Mouse (Mus musculus): Measurements from ENCODE around the gene Dner. TPM values are rescaled to one million over a fixed set of nuclear protein-coding genes. Genes with fewer than 3 reads are reported as not detected.

Dner gene
- polyA plus RNA-seq, 1 experiment from 2014 or later = 301 TPM

DNA sequence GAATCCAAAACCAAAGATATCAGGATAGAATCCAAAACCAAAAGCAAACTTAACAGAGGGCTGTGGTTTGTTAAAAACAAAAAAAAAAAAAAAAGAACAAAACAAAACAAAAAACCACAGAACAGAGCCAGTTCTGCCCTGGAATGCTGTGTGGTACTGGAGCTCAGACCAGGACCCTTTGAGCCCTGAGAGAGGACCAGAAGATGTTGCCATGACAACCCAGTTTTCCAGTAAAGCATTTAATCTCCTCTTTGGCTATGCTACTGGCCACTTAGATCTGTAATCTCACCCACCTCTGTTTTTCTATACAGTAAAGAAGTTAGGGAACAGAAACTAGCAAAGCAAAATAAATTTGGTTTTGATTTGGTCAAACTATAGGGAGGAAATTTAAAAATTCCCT lies 79.9 kb downstream of the Dner start:
- Histone ChIP-seq H3K4me3 (replicated peaks; ENCODE audit: low read length) (no peak overlapping the region), H3K4me2 (replicated peaks) (no peak overlapping the region), H3K27ac (no peak overlapping the region), H3K4me1 (replicated peaks; ENCODE audit: control insufficient read depth, insufficient read depth, low read length) (peaks cover 49% of the 10 kb centered on the region), H3K9me3 (ENCODE audit: control insufficient read depth, low read length) (no peaks in the 10 kb centered on the region), H3K27me3 (ENCODE audit: control insufficient read depth, insufficient read depth, low read length) (no peaks in the 10 kb centered on the region), H3K9ac (no peak overlapping the region), H3K36me3 (replicated peaks; ENCODE audit: control insufficient read depth, insufficient read depth) (no peaks in the 10 kb centered on the region)
- DNase-seq (ENCODE audit: low spot score) (no peak), ATAC-seq (ENCODE audit: low FRiP score) (no peak)

GRCm38 (mm10) chr1:84614596-84614995 lies 81.4 kb downstream of the Dner start:
- Histone ChIP-seq H3K9ac (no peak overlapping the region), H3K4me2 (replicated peaks) (no peak overlapping the region), H3K27me3 (ENCODE audit: control insufficient read depth, insufficient read depth, low read length) (no peaks in the 10 kb centered on the region), H3K9me3 (ENCODE audit: control insufficient read depth, low read length) (no peaks in the 10 kb centered on the region), H3K27ac (no peak overlapping the region), H3K4me1 (replicated peaks; ENCODE audit: control insufficient read depth, insufficient read depth, low read length) (peaks cover 45% of the 10 kb centered on the region), H3K36me3 (replicated peaks; ENCODE audit: control insufficient read depth, insufficient read depth) (no peaks in the 10 kb centered on the region), H3K4me3 (replicated peaks; ENCODE audit: low read length) (no peak overlapping the region)
- no peak for ATAC-seq (ENCODE audit: low FRiP score)
- WGBS = 77% methylated on average over 7 of the region's 7 CpGs
- DNase-seq (ENCODE audit: low spot score) = no peak

GRCm38 (mm10) chr1:84613119-84613518 lies 82.9 kb downstream of the Dner start:
- Histone ChIP-seq H3K9ac (no peak overlapping the region), H3K9me3 (ENCODE audit: control insufficient read depth, low read length) (no peaks in the 10 kb centered on the region), H3K4me1 (replicated peaks; ENCODE audit: control insufficient read depth, insufficient read depth, low read length) (peaks cover 38% of the 10 kb centered on the region), H3K36me3 (replicated peaks; ENCODE audit: control insufficient read depth, insufficient read depth) (no peaks in the 10 kb centered on the region), H3K27ac (peak overlapping the region; percentile 33; the same call in 1 of the 2 replicates), H3K27me3 (ENCODE audit: control insufficient read depth, insufficient read depth, low read length) (no peaks in the 10 kb centered on the region), H3K4me3 (replicated peaks; ENCODE audit: low read length) (no peak overlapping the region), H3K4me2 (replicated peaks) (0 out of 2 replicates have a peak overlapping the region, but pooled peaks have one; percentile 2)
- 21% methylated on average over 8 of the region's 8 CpGs for WGBS
- DNase-seq (ENCODE audit: low spot score) (peak; percentile 56), ATAC-seq (ENCODE audit: low FRiP score) (no peak)

DNA sequence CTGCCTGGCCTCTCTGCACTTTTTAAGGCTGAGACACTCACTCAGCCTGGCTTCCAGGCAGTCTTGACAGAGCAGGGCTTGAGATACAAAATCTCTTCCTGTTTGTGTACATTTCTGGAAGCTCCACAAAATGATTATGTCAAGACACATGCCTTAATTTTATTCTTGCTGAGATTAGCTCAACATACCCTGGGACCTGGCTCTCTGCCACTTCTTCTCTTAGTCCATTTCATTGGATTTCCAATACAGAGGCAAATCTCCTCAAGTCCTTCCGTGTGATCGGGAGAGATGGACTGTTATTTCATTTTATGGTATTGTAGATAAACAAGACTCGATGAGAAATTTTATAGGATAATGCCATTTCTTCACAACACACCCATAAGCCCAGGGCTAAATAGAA lies 84.7 kb downstream of the Dner start:
- DNase-seq (ENCODE audit: low spot score) = no peak
- Histone ChIP-seq H3K27me3 (ENCODE audit: control insufficient read depth, insufficient read depth, low read length) (no peaks in the 10 kb centered on the region), H3K9ac (no peak overlapping the region), H3K4me1 (replicated peaks; ENCODE audit: control insufficient read depth, insufficient read depth, low read length) (peaks cover 31% of the 10 kb centered on the region), H3K4me3 (replicated peaks; ENCODE audit: low read length) (no peak overlapping the region), H3K36me3 (replicated peaks; ENCODE audit: control insufficient read depth, insufficient read depth) (no peaks in the 10 kb centered on the region), H3K4me2 (replicated peaks) (no peak overlapping the region), H3K27ac (peak overlapping the region; percentile 60), H3K9me3 (ENCODE audit: control insufficient read depth, low read length) (no peaks in the 10 kb centered on the region)
- ATAC-seq (ENCODE audit: low FRiP score) = no peak
- 66% methylated on average over 3 of the region's 3 CpGs for WGBS

DNA sequence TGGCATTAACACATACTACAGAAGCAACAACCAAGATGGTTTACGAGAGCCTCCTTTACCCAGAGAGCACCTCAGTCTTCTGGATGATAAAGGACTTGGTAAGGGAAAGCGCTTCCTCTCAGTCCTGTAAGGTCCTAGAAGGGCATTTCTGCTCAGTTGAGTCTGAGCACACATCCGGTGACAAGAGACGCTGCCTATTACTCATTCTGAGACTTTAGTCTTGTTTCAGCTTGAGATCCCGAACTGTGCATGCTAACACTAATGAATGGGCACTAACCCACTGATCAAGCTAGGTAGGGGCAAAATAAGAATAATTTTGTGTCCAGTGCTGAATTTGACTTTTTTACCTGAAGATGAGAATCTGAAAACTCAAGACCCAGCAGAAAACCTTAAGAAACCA lies 97.0 kb downstream of the Dner start:
- no peaks in the 10 kb centered on the region for H3K9me3 ChIP-seq (ENCODE audit: control insufficient read depth, low read length)
- H3K27me3 ChIP-seq (ENCODE audit: control insufficient read depth, insufficient read depth, low read length) = no peaks in the 10 kb centered on the region
- ATAC-seq (ENCODE audit: low FRiP score) = 0 out of 2 replicates have a peak, but pooled peaks have one; percentile 9
- H3K36me3 ChIP-seq (replicated peaks; ENCODE audit: control insufficient read depth, insufficient read depth) = no peaks in the 10 kb centered on the region
- DNase-seq (ENCODE audit: low spot score) = no peak
- no peak overlapping the region for H3K4me3 ChIP-seq (replicated peaks; ENCODE audit: low read length)
- peak overlapping the region; percentile 52 for H3K27ac ChIP-seq
- WGBS = 85% methylated on average over 5 of the region's 5 CpGs
- peaks cover 7% of the 10 kb centered on the region; the same call in 1 of the 2 replicates for H3K4me1 ChIP-seq (replicated peaks; ENCODE audit: control insufficient read depth, insufficient read depth, low read length)
- no peak overlapping the region for H3K9ac ChIP-seq
- no peak overlapping the region for H3K4me2 ChIP-seq (replicated peaks)

- Histone ChIP-seq H3K4me3 (replicated peaks; ENCODE audit: low read length) (no peak overlapping the region), H3K27me3 (ENCODE audit: control insufficient read depth, insufficient read depth, low read length) (no peaks in the 10 kb centered on the region), H3K36me3 (replicated peaks; ENCODE audit: control insufficient read depth, insufficient read depth) (no peaks in the 10 kb centered on the region), H3K4me2 (replicated peaks) (no peak overlapping the region), H3K9ac (no peak overlapping the region), H3K27ac (0 out of 2 replicates have a peak overlapping the region, but pooled peaks have one; percentile 9), H3K4me1 (replicated peaks; ENCODE audit: control insufficient read depth, insufficient read depth, low read length) (peaks cover 21% of the 10 kb centered on the region), H3K9me3 (ENCODE audit: control insufficient read depth, low read length) (no peaks in the 10 kb centered on the region)
- ATAC-seq (ENCODE audit: low FRiP score) (peak; percentile 22; the same call in 1 of the 2 replicates), DNase-seq (ENCODE audit: low spot score) (no peak)
- 72% methylated on average over 3 of the region's 3 CpGs for WGBS
Observed at GRCm38 (mm10) chr1:84596023-84596422, 100.0 kb downstream of the Dner start.

DNA sequence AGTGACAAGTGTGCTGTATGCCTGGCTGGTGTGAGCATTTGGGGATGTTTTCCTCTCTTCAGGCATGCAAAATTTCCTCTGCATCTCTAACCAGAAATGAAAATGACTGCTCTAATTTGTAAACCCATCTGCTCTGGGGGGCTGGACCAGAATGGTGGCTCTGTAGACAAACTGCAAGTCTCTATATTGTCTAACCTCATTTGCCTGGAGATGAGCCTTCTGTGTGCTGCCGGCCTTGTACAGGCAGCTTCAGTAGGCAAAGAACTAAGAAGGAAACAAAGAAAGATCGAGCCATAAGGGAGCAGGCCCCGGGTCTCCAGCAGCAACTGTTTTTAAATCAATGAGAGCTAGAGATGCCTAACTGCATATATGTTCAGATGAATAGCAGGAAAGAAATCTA lies 103.6 kb downstream of the Dner start:
- 49% methylated on average over 3 of the region's 3 CpGs for WGBS
- Histone ChIP-seq H3K27me3 (ENCODE audit: control insufficient read depth, insufficient read depth, low read length) (no peaks in the 10 kb centered on the region), H3K9me3 (ENCODE audit: control insufficient read depth, low read length) (no peaks in the 10 kb centered on the region), H3K36me3 (replicated peaks; ENCODE audit: control insufficient read depth, insufficient read depth) (no peaks in the 10 kb centered on the region), H3K4me3 (replicated peaks; ENCODE audit: low read length) (no peak overlapping the region), H3K4me2 (replicated peaks) (no peak overlapping the region), H3K4me1 (replicated peaks; ENCODE audit: control insufficient read depth, insufficient read depth, low read length) (peaks cover 50% of the 10 kb centered on the region), H3K27ac (peak overlapping the region; percentile 78), H3K9ac (no peak overlapping the region)
- DNase-seq (ENCODE audit: low spot score) (no peak), ATAC-seq (ENCODE audit: low FRiP score) (no peak)

GRCm38 (mm10) chr1:84590534-84590933 lies 105.5 kb downstream of the Dner start:
- Histone ChIP-seq H3K4me3 (replicated peaks; ENCODE audit: low read length) (no peak overlapping the region), H3K4me2 (replicated peaks) (no peak overlapping the region), H3K36me3 (replicated peaks; ENCODE audit: control insufficient read depth, insufficient read depth) (no peaks in the 10 kb centered on the region), H3K9me3 (ENCODE audit: control insufficient read depth, low read length) (no peaks in the 10 kb centered on the region), H3K27me3 (ENCODE audit: control insufficient read depth, insufficient read depth, low read length) (no peaks in the 10 kb centered on the region), H3K9ac (no peak overlapping the region), H3K4me1 (replicated peaks; ENCODE audit: control insufficient read depth, insufficient read depth, low read length) (peaks cover 59% of the 10 kb centered on the region), H3K27ac (0 out of 2 replicates have a peak overlapping the region, but pooled peaks have one; percentile 22)
- WGBS = 60% methylated on average over 9 of the region's 9 CpGs
- no peak for ATAC-seq (ENCODE audit: low FRiP score)
- no peak for DNase-seq (ENCODE audit: low spot score)

- no peak overlapping the region for H3K4me3 ChIP-seq (replicated peaks; ENCODE audit: low read length)
- H3K4me2 ChIP-seq (replicated peaks) = peak overlapping the region; percentile 27; the same call in 1 of the 2 replicates
- DNase-seq (ENCODE audit: low spot score) (peak; percentile 72), ATAC-seq (ENCODE audit: low FRiP score) (peak; percentile 73)
- H3K27me3 ChIP-seq (ENCODE audit: control insufficient read depth, insufficient read depth, low read length) = no peaks in the 10 kb centered on the region
- 3% methylated on average over 6 of the region's 6 CpGs for WGBS
- H3K36me3 ChIP-seq (replicated peaks; ENCODE audit: control insufficient read depth, insufficient read depth) = peaks cover 18% of the 10 kb centered on the region
- peaks cover 53% of the 10 kb centered on the region for H3K4me1 ChIP-seq (replicated peaks; ENCODE audit: control insufficient read depth, insufficient read depth, low read length)
- H3K27ac ChIP-seq = peak overlapping the region; percentile 69
- H3K9ac ChIP-seq = no peak overlapping the region
- no peaks in the 10 kb centered on the region for H3K9me3 ChIP-seq (ENCODE audit: control insufficient read depth, low read length)
Observed at GRCm38 (mm10) chr1:84585434-84585833, 110.6 kb downstream of the Dner start.

GRCm38 (mm10) chr1:84581812-84582211 lies 114.2 kb downstream of the Dner start:
- WGBS = 60% methylated on average over 2 of the region's 2 CpGs
- H3K27me3 ChIP-seq (ENCODE audit: control insufficient read depth, insufficient read depth, low read length) = no peaks in the 10 kb centered on the region

More at GRCm38 (mm10) chr1:84581812-84582211, 114.2 kb downstream of the Dner start:
- no peak overlapping the region for H3K4me3 ChIP-seq (replicated peaks; ENCODE audit: low read length)
- H3K27ac ChIP-seq = no peak overlapping the region
- no peak overlapping the region for H3K9ac ChIP-seq
- ATAC-seq (ENCODE audit: low FRiP score) (no peak), DNase-seq (ENCODE audit: low spot score) (peak; percentile 53)
- peaks cover 38% of the 10 kb centered on the region for H3K36me3 ChIP-seq (replicated peaks; ENCODE audit: control insufficient read depth, insufficient read depth)
- H3K4me1 ChIP-seq (replicated peaks; ENCODE audit: control insufficient read depth, insufficient read depth, low read length) = peaks cover 24% of the 10 kb centered on the region
- H3K4me2 ChIP-seq (replicated peaks) = no peak overlapping the region
- H3K9me3 ChIP-seq (ENCODE audit: control insufficient read depth, low read length) = no peaks in the 10 kb centered on the region
